Mouse (Mus musculus) right cerebral cortex, adult 2 months (tissue): ENCODE results near the gene Ptpn13.
A peak's percentile ranks its signal among the peaks of the same experiment; 100 is the strongest.

Experiments used
- DNase-seq, 2 experiments: peaks; one replicate each; pipeline ENCODE4 v3.0.0; 2021 to 2022; ENCODE audit warnings: low spot score in 2 of 2

The Ptpn13 gene

DNA sequence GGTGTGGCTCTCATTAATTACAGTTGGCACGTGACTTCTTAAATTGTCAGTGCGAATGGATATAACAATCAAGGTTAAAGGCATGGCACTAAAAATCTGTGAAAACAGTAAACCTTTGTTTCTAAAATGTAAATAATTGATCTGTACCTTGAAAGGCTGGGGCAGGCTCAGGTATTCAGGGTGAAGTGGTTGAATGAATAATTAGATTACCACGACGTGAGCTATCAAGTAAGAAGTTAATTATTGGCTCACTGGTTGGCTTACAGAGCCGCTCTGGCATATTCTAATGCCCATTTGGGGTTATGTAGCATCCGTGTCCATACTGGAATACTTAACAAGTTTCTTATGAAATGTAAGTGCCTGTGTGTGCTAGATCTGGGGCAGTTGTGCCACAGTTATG lies 92.6 kb downstream of the Ptpn13 start:
- DNase-seq: no peak

GRCm38 (mm10) chr5:103518797-103519468 lies 93.9 kb downstream of the Ptpn13 start:
- DNase-seq: peak; percentile 40 to 43

- no peak for DNase-seq
These were observed 97.4 kb downstream of the Ptpn13 start for GRCm38 (mm10) chr5:103522371-103522770.

- no peak for DNase-seq
These were observed 101.9 kb downstream of the Ptpn13 start for GRCm38 (mm10) chr5:103526668-103527436.

- DNase-seq: no peak
These were observed 102.4 kb downstream of the Ptpn13 start for GRCm38 (mm10) chr5:103527437-103527718.

- no peak for DNase-seq
These were observed 105.2 kb downstream of the Ptpn13 start for GRCm38 (mm10) chr5:103530214-103530613.

DNA sequence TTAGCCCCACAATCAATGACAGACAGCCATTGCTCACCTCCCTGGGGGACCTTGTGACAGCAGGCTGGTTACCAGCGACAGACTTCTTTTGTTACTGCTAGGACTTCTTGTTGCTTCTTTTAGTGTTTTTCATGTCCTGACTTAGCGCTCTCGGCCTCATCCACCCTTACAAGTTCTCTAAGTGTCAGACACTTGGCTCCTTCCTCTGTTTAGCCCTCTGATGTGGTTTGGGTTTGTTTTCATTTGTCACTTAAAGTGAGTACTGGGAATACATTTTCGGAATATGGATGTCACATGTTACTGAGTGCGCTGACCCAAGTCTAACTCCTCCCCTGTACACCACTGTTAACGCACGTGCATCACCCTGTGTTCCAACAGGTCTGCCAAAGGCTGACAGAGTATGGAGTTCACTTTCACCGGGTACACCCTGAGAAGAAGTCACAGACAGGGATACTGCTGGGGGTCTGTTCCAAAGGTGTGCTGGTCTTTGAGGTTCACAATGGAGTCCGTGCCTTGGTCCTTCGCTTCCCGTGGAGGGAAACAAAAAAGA lies 107.9 kb downstream of the Ptpn13 start:
- no peak for DNase-seq

- no peak for DNase-seq
These were observed 109.5 kb downstream of the Ptpn13 start for GRCm38 (mm10) chr5:103534454-103534853.

DNA sequence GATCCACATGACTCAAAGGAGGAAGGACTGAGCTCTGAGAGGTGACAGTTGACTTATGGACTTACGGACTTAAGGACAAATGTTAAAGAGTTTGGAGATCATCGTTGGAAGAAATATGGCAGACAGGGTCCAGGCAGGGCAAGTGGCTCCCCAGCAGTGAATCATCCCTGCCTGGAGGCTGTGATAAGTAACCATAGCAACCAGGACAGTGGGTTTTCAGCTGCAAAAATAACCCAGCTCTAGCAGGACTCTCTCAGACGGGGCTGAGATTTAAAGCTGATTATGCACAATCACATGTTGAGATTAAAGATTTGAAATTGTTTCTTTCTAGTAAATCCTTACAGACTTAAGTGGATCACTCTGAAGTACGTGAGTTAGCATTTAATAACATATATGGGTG lies 112.4 kb downstream of the Ptpn13 start:
- DNase-seq: no peak

DNA sequence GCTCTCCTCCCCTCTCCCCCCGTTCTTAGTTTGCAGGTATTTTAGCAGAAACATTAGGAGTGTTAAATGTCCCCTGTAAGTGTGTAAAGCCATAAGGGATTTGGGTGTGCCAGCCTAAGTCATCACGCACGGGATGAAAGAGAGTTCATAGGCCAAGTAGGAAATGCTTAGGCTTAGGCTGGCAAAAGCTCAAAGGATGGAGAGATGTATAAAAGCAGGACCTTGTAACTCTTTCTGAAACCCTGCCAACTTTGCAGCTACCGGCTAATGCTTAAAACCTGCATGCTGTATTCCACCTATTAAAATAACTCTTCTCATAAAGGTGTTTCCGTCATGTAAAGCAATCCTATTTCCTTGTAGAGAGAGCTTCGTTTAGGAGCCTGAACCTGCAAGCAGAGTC lies 115.6 kb downstream of the Ptpn13 start:
- no peak for DNase-seq

- DNase-seq: no peak
These were observed 116.1 kb downstream of the Ptpn13 start for GRCm38 (mm10) chr5:103541136-103541535.

GRCm38 (mm10) chr5:103541542-103541941 lies 116.5 kb downstream of the Ptpn13 start:
- DNase-seq: no peak

DNA sequence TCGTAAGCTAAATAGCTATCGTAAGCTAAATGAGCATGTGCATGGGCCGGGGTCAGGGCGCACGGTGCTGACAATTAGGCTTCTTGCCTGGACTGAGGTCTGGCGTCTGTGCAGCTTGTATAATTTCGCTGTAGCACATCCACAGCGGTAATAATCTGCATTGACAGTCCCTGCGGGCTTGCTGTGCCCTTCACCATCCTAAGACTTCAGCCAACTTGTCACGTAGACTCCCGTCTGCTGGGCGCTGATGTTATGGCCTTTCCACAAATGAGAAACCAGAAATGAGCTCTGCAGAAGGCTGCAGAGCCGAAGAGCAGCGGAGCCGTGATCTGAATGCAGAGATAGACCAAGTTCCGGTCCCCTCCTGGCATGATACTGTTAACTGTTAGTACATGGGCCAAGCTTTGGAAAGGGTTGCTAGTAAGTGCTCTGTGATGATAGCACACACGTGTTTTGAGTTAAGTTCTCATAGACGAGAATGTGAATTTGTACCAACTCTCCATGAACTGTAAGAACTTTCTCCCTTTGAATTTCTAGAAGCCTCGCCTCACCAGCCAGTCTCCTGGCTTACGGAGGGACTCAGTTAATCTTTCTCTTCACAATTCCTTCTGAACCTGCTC lies 120.5 kb downstream of the Ptpn13 start:
- DNase-seq: no peak

GRCm38 (mm10) chr5:103554769-103555168 lies 129.8 kb downstream of the Ptpn13 start:
- DNase-seq: no peak

- no peak for DNase-seq
These were observed 135.6 kb downstream of the Ptpn13 start for GRCm38 (mm10) chr5:103560546-103560945.

DNA sequence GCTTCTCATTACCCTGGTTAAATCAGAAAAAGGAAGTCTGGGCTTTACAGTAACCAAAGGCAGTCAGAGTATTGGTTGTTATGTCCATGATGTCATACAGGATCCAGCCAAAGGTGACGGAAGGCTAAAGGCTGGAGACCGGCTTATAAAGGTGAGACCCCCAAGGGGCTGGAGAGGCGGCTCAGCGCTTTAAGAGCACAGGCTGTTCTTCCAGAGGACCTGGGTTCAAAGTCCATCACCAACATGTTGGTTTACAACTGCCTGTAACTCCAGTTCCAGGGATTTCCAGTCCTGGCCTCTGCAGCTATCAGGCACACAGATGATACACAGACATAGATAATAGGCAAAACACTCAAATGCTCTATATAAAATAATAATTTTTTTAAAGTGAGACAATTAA lies 143.0 kb downstream of the Ptpn13 start:
- DNase-seq: no peak

DNA sequence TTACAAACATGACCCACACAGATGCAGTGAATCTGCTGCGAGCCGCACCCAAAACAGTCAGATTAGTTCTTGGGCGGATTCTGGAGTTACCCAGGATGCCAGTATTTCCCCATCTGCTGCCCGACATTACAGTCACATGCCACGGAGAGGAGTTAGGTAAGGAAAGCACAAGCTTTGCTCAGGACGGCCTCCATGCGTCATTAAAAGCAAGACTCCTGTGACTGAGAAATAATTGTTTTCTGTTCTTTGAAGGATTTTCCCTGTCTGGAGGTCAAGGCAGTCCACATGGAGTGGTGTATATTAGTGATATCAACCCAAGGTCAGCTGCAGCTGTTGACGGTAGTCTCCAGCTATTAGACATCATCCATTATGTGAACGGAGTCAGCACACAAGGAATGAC lies 144.5 kb downstream of the Ptpn13 start:
- DNase-seq: no peak

GRCm38 (mm10) chr5:103579680-103580420 lies 154.9 kb downstream of the Ptpn13 start:
- DNase-seq: no peak

DNA sequence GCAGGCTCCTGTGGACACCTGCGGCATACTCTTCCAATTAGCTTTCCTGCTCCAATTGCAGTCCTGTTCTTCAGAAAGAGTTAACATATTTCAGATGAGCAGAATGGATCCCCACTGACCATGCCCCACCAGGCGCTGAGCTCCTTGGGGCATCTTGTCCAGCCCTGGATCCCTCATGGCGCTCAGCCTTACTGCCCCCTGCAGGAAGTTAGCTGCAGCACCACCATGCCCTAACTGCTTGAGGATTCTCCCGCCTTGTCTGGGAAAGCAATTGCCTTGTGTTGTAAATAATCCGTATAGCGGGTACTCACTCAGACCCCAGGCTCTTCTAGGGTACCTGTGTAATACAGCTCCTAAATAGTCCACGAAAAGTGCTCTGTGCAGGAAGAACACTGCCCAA lies 162.2 kb downstream of the Ptpn13 start:
- DNase-seq: no peak

- DNase-seq: no peak
These were observed 166.9 kb downstream of the Ptpn13 start for GRCm38 (mm10) chr5:103591846-103592245.

DNA sequence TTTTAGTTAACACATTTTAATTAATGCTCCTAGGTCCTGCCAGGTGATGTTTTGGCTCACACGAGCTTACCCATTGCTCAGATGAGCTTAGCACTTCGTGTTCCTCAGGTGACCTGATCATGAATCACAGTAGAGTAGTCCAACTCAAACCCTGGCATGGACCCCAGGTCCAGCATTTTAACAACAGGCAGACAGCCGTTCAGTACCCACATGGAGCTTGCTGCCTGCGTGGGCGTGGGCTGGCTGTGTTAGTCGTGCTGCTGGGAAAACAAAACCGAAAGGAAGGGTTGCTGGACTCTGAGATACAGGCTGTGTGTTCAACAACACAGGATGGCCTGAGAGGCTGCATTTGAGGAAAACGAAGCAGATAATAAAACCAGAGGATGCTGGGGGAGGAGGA lies 167.7 kb downstream of the Ptpn13 start:
- DNase-seq: peak; percentile 35 to 38

GRCm38 (mm10) chr5:103593575-103593974 lies 168.6 kb downstream of the Ptpn13 start:
- no peak for DNase-seq
